Mouse (Mus musculus): ENCODE measurements around the gene Gspt1. TPM values are rescaled to one million over a fixed set of nuclear protein-coding genes. Genes with fewer than 3 reads are reported as not detected.

Gene Gspt1
- polyA plus RNA-seq, 1 experiment from 2014 or later = 35.3 TPM

GRCm38 (mm10) chr16:11175489-11176207, 78.5 kb downstream of the Gspt1 start:
- Histone ChIP-seq H3K36me3 (replicated peaks) (peaks cover 5% of the 10 kb centered on the region; the same call in 1 of the 2 replicates), H3K4me1 (replicated peaks) (peaks cover 57% of the 10 kb centered on the region), H3K4me2 (peak overlapping the region; percentile 80), H3K27ac (replicated peaks) (peak overlapping the region; percentile 95), H3K9me3 (replicated peaks) (no peaks in the 10 kb centered on the region), H3K4me3 (replicated peaks) (peak overlapping the region; percentile 79), H3K9ac (peak overlapping the region; percentile 84), H3K27me3 (no peaks in the 10 kb centered on the region)
- under 1% methylated on average over 72 of the region's 72 CpGs for WGBS (ENCODE audit: insufficient replicate concordance)
- peak; percentile 58 for ATAC-seq (ENCODE audit: insufficient read depth)

- Histone ChIP-seq H3K36me3 (replicated peaks) (peaks cover 5% of the 10 kb centered on the region; the same call in 1 of the 2 replicates), H3K9ac (peak overlapping the region; percentile 84), H3K4me3 (replicated peaks) (peak overlapping the region; percentile 79), H3K4me1 (replicated peaks) (peaks cover 58% of the 10 kb centered on the region), H3K27me3 (no peaks in the 10 kb centered on the region), H3K9me3 (replicated peaks) (no peaks in the 10 kb centered on the region), H3K4me2 (peak overlapping the region; percentile 80), H3K27ac (replicated peaks) (peak overlapping the region; percentile 95)
- ATAC-seq (ENCODE audit: insufficient read depth) = no peak
- WGBS (ENCODE audit: insufficient replicate concordance) = 4% methylated on average over 9 of the region's 9 CpGs
Measured at GRCm38 (mm10) chr16:11175100-11175488, 79.0 kb downstream of the Gspt1 start.

GRCm38 (mm10) chr16:11174671-11175081, 79.4 kb downstream of the Gspt1 start:
- H3K27ac ChIP-seq (replicated peaks) = peak overlapping the region; percentile 95
- 4% methylated on average over 10 of the region's 10 CpGs for WGBS (ENCODE audit: insufficient replicate concordance)
- no peaks in the 10 kb centered on the region for H3K9me3 ChIP-seq (replicated peaks)
- H3K4me1 ChIP-seq (replicated peaks) = peaks cover 58% of the 10 kb centered on the region
- peak overlapping the region; percentile 84; the same call in 1 of the 2 replicates for H3K9ac ChIP-seq
- peak overlapping the region; percentile 79 for H3K4me3 ChIP-seq (replicated peaks)
- H3K36me3 ChIP-seq (replicated peaks) = peaks cover 5% of the 10 kb centered on the region; the same call in 1 of the 2 replicates
- peak overlapping the region; percentile 80 for H3K4me2 ChIP-seq
- no peaks in the 10 kb centered on the region for H3K27me3 ChIP-seq
- ATAC-seq (ENCODE audit: insufficient read depth) = no peak

GRCm38 (mm10) chr16:11171679-11172078, 82.4 kb downstream of the Gspt1 start:
- no peak for ATAC-seq (ENCODE audit: insufficient read depth)

More at GRCm38 (mm10) chr16:11171679-11172078, 82.4 kb downstream of the Gspt1 start:
- peaks cover 5% of the 10 kb centered on the region; the same call in 1 of the 2 replicates for H3K36me3 ChIP-seq (replicated peaks)
- peak overlapping the region; percentile 19; the same call in 1 of the 2 replicates for H3K27ac ChIP-seq (replicated peaks)
- peaks cover 47% of the 10 kb centered on the region for H3K4me1 ChIP-seq (replicated peaks)
- no peaks in the 10 kb centered on the region for H3K27me3 ChIP-seq
- no peaks in the 10 kb centered on the region for H3K9me3 ChIP-seq (replicated peaks)
- 77% methylated on average over 6 of the region's 6 CpGs for WGBS (ENCODE audit: insufficient replicate concordance)
- no peak overlapping the region for H3K4me3 ChIP-seq (replicated peaks)
- no peak overlapping the region for H3K4me2 ChIP-seq
- no peak overlapping the region for H3K9ac ChIP-seq

MicroRNAs encoded within 50 kb of the gene (microRNA counts, 519-probe panel; counts per million panel counts)
- microRNA mmu-miR-1945 = 2,074 counts per million, percentile 26 among the panel's probes with 10 or more counts

Small RNA genes within 50 kb of the gene (microRNA-seq; reads per million reads assigned to microRNA genes)
- 6.1 reads per million, percentile 20 among the genes with 10 or more reads in this experiment for gene Mir1945

Other genes starting within 250 kb of the Gspt1 start
- gene Snn, start 193.4 kb downstream of the Gspt1 start, polyA plus RNA-seq (2015; fragmentation: Nextera tagmentation; extraction: Ambion mirVana) = 2.4 and 2.6 TPM in 2 replicates
- 39.3 and 44.5 TPM in 2 replicates for gene Litaf, start 188.2 kb downstream of the Gspt1 start, polyA plus RNA-seq (2015; fragmentation: Nextera tagmentation; extraction: Ambion mirVana)
- 15.7 and 15.9 TPM in 2 replicates for gene Txndc11, start 119.7 kb downstream of the Gspt1 start, polyA plus RNA-seq (2015; fragmentation: Nextera tagmentation; extraction: Ambion mirVana)
- 33.2 and 38.4 TPM in 2 replicates for gene Zc3h7a, start 77.9 kb downstream of the Gspt1 start, polyA plus RNA-seq (2015; fragmentation: Nextera tagmentation; extraction: Ambion mirVana)
- gene Rsl1d1, start 51.0 kb downstream of the Gspt1 start, polyA plus RNA-seq (2015; fragmentation: Nextera tagmentation; extraction: Ambion mirVana) = 75.3 and 84.3 TPM in 2 replicates
- not detected in 2 replicates for gene Tnfrsf17, start 59.5 kb upstream of the Gspt1 start, polyA plus RNA-seq (2015; fragmentation: Nextera tagmentation; extraction: Ambion mirVana)
- 4.0 and 4.1 TPM in 2 replicates for gene Snx29, start 68.6 kb upstream of the Gspt1 start, polyA plus RNA-seq (2015; fragmentation: Nextera tagmentation; extraction: Ambion mirVana)

All from liver, embryonic 15.5 days (tissue).